Mouse (Mus musculus) heart, postnatal 25 days (tissue): ENCODE data around the gene Ralgapa2. TPM values are rescaled to one million over a fixed set of nuclear protein-coding genes. Genes with fewer than 3 reads are reported as not detected.
A peak's percentile ranks its signal among the peaks of the same experiment; 100 is the strongest.

ENCODE experiments used
- DNase-seq: peaks from one replicate; pipeline ENCODE4 v3.0.0; 2022; ENCODE audit warnings: low spot score
- intact Hi-C: fragments of 180-260 bp; cut with DNase I; formaldehyde crosslinking; loops from one replicate; pipeline ENCODE4 v1.15.1; 2025
- total RNA-seq, 2 experiments: library from RNA; stranded (reverse); gene quantifications; 2 replicates each; pipeline ENCODE4 v1.2.3; 2021

The Ralgapa2 gene
- total RNA-seq, 2 experiments from 2014 or later = 40.4 to 46.1 TPM

GRCm38 (mm10) chr2:146456062-146456461 is 56.1 kb downstream of the Ralgapa2 start:
- intact Hi-C loops = no loop called here
- DNase-seq = no peak

DNA sequence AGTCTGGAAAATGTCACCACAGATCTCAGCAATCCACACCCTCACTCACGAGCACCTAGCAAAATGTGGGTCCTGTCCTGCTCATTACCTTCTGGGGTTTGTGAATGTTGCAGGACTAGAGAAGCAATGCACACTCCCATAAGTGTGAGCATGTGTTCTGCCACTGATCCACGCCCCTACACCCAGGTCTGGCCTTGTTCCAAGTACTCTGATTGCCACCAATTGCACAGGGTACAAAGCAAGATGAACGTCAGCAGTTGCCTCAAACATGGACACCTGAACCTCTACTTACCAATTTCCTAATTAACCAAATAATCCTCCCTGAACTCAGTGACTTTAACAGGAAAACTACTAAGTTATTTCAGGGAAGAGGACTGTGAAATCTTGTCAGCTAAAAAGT is 68.1 kb downstream of the Ralgapa2 start:
- DNase-seq = no peak
- intact Hi-C loops = no loop called here

DNA sequence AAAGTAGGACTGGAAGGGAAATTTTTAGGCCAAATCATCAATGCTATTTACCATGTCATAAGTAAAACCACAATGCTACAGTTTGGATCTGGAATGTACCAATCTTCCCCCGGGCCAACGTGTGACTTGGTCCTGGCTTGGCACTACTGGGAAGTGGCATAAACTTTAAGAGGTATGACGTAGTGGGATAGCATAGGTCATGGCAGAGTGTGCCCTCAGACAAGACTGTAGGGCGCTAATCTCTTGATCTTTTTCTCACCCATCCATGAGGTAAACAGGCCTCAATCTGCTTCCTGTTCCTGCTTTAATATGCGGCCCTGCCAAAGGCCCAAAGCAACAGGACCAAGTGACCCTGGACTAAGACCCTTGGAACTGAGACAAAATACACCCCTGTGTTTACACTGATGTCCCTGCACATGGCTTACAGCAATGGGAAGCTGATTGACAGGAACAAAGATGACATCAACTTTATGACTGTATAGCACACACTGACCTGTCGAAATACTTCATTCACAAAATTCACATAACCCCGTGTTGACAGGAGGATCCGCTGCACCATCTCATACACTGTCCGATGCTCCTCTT is 68.8 kb downstream of the Ralgapa2 start:
- no peak for DNase-seq
- intact Hi-C loops = no loop called here

DNA sequence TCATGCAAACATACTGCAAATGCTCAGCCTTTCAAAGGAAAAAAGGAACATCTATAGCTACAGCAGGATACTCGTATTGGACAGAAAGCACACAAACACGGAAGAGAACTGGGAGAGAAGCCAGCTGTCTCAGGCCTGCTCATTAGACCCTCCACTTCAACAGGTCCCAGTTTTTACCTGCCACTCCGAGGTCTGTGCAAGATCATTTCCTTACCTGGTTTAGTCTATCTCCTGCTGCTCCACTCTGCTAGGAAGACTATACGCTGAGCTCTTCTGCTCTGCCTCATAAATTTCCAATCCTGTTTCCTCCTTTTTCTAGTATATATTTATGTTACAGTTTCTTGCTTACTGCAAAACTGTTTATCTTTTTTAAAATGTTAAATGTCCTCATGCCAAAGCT is 70.4 kb downstream of the Ralgapa2 start:
- no peak for DNase-seq
- intact Hi-C loops = no loop called here

- intact Hi-C loops = no loop called here
- DNase-seq = no peak
Measured at GRCm38 (mm10) chr2:146428751-146429150, 83.4 kb downstream of the Ralgapa2 start.

- intact Hi-C loops = no loop called here
- no peak for DNase-seq
Measured at GRCm38 (mm10) chr2:146427380-146427779, 84.8 kb downstream of the Ralgapa2 start.

DNA sequence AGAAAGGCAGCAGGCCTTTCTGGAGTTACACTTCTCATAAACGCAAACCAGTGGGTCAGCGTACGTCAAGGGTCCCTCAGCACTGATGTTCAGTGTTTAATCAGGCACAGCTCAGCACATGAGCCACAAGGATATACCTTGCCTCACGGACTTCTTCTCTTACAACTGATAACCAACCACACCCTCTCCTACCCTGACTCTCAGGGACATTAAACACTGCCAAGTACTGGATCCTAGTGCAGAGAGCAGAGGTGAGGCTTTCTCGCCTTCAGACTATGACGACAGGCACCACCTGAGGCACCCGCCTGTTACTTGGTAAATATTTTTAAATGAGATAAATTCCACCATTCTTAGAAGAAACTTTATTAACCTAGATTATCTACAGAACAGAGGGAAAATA is 85.8 kb downstream of the Ralgapa2 start:
- no peak for DNase-seq
- intact Hi-C loops = no loop called here

GRCm38 (mm10) chr2:146425235-146425634 is 86.9 kb downstream of the Ralgapa2 start:
- no peak for DNase-seq
- intact Hi-C loops = no loop called here

GRCm38 (mm10) chr2:146423710-146424301 is 88.3 kb downstream of the Ralgapa2 start:
- no peak for DNase-seq
- intact Hi-C loops = no loop called here

DNA sequence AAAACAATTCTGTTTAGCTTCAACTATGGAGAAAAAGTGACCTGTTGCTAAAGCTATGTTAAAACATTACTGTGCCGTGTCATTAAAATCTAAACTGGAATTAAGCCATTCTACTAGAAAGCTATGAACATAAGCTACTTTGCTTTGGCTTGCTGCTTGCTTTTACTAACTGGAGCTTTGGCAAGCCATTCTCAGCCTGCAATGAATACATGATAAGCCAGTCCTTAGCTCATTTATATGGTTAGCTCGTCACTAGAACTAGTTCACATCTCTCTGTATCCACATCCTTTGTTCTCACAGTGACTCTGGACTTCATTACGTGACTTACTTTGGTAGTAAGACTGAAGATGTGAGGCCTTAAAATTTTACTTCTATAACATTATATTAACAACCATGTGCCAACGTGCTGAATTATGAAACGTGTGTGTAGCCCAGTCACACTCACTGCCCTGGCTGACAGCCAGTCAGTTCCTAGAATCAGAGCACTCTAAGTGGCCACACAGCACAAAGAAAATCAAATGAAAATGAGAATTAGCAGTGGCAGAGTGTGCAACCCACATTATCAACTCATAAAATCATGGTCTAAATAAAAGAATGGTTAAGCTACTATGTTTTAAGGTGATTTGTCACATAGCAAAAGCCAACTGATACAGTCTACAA is 89.0 kb downstream of the Ralgapa2 start:
- intact Hi-C loops = no loop called here
- DNase-seq = no peak

- intact Hi-C loops = loop anchor here (10.0 kb wide), 1 partner anchor 201 kb away; no protein-coding TSS in a partner anchor
- no peak for DNase-seq
Measured at GRCm38 (mm10) chr2:146416283-146416682, 95.9 kb downstream of the Ralgapa2 start.

GRCm38 (mm10) chr2:146414484-146415291 is 97.5 kb downstream of the Ralgapa2 start:
- intact Hi-C loops = loop anchor here (1.0 to 10.0 kb wide), 2 partner anchors 200 to 457 kb away; no protein-coding TSS in a partner anchor
- DNase-seq = peak; percentile 7

DNA sequence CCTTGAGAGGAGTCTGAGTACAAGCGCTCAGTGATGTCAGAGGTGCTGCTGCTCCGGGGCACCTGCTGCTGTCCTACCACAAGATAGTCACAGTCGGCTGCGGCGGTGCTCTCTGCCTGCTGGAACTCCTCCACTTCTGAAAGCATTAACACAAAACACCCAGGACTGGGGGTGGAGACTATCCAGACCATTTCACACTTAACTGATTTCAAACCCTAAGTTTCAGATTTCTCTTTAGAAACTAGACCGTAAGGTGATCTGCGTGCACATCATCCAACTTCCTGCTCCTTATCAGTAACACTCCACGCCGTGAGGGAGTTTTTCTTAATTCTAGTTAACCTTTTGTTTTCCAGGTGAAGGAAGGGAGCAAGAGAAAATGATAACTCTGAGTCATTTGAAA is 99.4 kb downstream of the Ralgapa2 start:
- intact Hi-C loops = loop anchor here (10.0 kb wide), 1 partner anchor 198 kb away; no protein-coding TSS in a partner anchor
- DNase-seq = no peak

GRCm38 (mm10) chr2:146411904-146412303 is 100.2 kb downstream of the Ralgapa2 start:
- no peak for DNase-seq
- intact Hi-C loops = loop anchor here (10.0 kb wide), 1 partner anchor 197 kb away; no protein-coding TSS in a partner anchor

DNA sequence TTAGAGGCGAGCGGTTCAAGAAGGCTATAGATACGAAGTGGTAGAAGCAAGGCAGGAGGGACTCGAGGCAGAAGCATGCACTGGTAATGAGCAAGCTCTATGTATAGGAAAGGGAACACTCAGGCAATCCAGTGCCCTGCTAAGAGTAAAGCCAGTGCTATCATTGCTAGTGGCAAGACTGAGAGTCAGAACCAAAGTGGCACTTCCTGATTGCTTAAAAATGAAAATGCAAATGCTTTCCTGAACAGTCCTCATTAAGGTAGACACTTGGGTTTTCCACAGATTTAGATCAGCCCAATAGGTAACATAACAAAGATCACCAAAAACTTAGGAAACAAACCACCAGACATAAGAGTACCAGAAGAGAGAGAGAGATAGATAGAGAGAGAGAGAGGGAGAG is 105.1 kb downstream of the Ralgapa2 start:
- no peak for DNase-seq
- intact Hi-C loops = no loop called here

DNA sequence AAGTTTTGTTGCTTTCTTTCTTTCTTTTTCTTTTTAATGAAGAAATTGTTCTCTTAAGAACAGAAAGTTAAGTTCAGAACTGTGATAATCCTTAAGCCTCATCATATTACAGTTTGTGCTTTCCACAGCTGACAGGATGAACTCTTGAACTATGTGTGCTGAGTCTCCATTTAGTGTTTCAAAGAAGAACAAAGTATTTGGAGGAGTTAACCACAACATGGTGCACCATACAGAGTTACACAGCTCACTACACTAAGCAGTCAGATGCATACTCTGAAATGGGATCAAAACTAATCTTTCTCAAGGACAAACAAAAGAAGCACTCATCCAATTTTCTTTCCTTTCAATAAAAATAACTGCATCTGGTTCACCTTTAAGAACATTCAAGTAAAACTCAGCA is 110.6 kb downstream of the Ralgapa2 start:
- intact Hi-C loops = no loop called here
- DNase-seq = no peak

GRCm38 (mm10) chr2:146400738-146401137 is 111.4 kb downstream of the Ralgapa2 start:
- intact Hi-C loops = no loop called here
- DNase-seq = no peak

DNA sequence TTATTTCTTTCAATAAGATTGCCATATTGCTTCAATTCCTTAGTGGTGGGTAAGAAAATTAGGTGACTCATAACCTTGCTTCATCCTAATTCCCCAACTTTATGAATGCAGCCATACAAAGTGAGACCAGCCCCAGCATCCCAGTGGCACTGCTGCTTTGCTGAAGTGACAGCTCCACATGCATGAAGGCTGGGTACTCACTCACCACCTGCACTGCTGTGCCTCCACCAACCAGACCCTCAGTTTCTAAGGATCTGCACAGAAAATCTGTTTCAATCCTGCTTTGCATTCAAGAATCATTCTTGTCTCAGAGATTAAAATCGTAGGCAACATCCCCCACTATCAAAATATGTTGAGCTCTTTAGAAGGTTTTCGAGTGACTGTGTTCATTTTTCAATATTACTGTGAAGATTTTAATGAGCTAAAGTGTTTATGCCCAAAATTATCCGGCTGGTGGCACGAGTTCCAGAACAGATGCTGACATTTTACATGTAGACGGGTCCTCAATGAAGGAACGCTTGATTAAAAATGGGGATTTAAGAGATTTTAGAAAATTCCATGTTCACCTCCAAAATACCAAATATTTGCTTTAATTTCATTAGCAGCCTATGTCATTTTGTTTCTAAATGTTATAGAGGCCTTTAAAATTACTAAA is 113.8 kb downstream of the Ralgapa2 start:
- intact Hi-C loops = no loop called here
- no peak for DNase-seq

DNA sequence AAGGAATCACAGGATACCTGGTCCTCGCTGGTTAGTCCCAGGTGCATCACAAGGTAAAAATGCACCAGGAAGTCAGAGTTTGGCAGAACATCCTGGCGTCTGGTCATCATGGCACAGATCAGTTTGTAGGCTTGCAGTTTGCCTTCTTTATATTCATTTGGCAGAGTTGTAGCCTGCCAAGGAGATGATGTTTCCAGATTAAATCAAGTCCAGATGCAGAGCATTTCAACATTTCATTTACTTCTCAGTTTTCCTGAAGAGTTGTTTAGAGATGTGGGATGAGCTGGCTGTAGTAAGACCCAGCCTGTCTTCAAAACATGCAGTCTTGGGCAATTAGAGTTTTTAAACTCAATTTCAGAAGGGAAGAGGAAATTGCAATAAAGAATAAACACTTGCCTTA is 124.9 kb downstream of the Ralgapa2 start:
- intact Hi-C loops = no loop called here
- DNase-seq = no peak

GRCm38 (mm10) chr2:146384582-146384981 is 127.6 kb downstream of the Ralgapa2 start:
- DNase-seq = no peak
- intact Hi-C loops = no loop called here
